Mouse (Mus musculus): Measurements from ENCODE around the gene Rdm1.
"Not testable (repeated sequence)": the region's sequence is repeated elsewhere in the genome, so short reads cannot be mapped to it uniquely, and the experiment has no call there.

The Rdm1 gene

DNA sequence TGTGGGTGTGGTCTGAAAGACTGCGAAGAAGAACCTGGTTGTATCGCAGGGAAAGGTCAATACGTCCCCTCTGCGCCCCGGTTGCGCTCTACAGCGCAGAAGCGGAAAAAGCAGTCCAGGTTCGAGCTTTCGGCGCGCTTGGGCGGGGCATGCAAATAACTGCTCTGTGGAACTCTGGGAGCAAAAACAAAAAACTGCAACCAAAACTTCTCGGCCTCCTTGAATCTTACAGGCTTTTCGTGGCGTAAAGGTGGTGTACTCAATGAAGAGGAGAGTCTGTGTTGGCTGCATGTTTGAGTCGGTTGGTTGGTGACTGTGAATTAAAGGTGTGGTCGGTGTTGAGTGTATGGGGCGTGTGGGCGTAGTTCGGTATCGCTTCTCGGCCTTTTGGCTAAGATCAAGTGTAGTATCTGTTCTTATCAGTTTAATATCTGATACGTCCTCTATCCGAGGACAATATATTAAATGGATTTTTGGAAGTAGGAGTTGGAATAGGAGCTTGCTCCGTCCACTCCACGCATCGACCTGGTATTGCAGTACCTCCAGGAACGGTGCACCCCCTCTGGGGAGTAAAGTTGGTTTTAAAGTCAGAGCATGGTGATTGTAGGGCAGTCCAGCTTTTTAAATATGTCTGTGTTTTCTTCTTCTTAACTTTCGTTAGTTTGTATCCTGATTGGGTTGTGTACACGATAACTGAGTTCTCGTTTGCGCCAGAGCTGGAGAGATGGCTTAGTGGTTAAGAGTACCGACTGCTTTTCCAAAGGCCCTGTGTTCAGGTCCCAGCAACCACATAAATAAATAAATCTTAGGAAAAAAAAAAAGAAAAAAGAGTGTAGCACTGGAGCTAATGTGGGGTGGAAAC lies at the start of gene Rdm1:
Gene Rdm1 (plus strand): TSS at position 201 of the 862 bp plus-strand sequence.
- peak; percentile 91 for DNase-seq

DNA sequence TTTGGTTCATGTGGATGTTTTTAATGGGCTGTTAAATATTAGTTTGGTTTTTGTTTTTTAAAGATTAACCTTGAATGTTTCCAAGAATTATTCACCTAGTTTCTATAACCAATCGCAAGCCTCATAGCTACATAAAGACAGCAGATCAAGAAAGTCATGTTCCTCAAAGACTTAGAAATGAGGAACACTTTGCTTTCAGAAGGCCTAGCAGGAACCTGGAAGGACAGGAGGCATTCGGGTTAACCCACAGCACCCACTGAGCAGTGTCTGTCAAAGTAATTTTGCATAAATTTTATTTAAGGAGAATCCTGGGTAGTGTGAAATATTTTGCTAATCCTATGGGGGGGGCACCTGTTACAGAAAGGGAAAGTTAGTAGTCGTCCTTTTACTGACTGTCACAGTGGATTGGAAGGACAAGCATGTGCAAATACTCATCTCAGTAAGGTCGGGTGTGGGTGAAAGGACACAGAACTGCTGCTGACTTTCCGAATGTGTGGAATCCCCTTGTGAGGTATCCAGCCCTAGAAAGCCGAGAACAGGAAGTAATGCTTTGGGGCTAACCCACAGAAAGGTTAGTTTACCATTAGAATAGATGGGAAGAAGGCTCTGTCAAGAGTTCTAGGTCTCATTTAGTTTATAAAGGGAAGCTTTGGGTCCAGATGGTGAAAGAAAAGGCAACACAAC lies 45.8 kb upstream of the Rdm1 start:
- no peak for DNase-seq

DNA sequence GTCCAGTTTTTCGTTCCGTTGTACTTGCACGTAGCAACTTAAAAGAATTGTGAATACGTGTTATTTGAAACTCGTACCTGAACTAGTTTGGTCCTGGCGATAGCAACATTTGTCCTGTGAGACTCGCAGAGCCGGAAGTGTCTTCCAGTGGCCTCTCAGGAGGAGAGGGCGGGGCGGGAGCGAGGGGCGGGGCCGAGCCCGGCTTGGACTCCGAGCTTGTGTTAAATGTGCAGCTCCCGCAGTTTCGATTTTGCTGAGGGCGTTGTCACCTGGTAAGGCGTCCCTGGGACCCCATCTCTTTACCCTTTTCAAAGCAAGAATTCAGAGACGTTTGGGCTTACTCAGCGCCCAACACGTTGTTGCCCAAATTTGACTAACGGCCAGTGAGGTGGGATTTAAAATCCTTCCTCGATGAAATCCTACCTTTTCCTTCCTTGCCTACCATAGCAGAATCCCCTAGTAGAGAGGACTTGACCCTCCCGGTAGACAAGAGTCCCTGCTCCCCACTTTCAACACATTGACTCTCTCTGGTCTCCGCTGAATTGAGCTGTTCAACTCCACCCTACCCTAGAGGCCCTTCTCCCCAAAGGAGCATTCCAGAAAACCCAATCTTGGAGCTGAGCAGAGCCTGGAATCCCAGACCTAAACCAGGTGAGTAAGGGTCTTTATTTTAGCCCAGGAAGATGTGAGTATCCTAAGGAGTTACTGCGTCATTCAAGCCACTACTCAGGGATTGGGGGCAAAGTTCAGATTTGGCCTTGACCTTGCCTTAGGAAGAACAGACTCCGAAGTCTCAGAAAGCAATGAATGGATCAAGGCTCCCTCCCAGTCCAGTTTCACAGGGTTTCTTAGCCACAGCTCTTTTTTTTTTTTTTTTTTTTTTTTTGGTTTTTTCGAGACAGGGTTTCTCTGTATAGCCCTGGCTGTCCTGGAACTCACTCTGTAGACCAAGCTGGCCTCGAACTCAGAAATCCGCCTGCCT lies 44.6 kb upstream of the Rdm1 start, which contains the start of gene Tmem106a:
Gene Tmem106a (plus strand): TSS at position 189 of the 982 bp plus-strand sequence.
- peak; percentile 89 for DNase-seq

DNA sequence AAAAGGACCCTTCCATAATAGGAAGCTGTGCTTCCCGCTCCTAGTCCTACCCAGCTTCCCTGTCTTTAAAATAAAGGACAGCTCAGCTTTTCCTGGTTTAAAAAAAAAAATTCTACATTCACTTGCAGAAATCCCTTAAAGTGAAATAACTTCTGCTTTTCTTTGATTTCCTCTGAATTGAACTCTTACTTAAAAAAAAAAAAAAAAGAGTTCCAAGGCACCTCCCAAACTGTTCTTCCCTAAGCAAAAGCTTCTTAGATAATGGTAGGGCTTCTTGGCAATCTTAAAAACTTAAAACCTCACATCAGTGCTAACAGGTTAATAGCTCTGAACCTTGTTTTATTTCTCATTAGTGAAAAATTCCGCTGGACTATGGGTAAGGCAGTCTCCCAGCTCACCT lies 43.8 kb upstream of the Rdm1 start:
- no peak for DNase-seq

DNA sequence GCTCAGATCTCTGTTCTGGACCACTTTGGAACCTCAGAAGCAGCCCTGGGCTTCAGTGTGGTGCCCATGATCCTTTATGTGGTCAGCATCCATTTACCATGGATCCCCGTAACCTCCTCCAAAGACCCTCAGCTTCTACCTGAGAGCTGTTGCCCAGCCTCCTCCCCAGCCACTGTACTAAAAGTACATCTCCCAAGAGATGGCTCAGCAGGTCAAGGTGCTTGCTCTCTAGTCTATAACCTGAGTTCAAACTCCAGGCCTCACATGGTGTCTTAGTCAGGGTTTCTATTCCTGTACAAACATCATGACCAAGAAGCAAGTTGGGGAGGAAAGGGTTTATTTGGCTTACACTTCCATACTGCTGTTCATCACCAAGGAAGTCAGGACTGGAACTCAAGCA lies 42.0 kb upstream of the Rdm1 start:
- DNase-seq, result not testable (repeated sequence)

DNA sequence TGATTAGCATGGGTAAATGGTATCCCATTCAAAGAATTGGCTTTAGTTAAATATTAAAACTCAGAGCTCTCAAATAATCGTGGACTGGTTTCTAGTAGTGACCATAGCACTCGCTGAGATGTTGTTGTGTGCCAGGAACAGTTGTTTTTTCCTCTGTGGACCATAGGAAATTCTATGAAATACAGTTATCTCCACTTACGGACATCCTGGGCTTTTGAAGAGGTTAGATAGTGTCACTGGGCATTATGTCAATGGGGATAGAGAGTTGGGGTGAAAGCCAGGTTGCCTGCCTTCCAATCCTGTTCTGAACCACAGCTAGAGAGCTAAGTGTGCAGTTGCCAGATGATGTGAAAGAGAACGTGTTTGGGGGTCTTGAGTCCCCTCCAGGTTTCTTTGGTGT lies 41.2 kb upstream of the Rdm1 start:
- DNase-seq, result no peak

DNA sequence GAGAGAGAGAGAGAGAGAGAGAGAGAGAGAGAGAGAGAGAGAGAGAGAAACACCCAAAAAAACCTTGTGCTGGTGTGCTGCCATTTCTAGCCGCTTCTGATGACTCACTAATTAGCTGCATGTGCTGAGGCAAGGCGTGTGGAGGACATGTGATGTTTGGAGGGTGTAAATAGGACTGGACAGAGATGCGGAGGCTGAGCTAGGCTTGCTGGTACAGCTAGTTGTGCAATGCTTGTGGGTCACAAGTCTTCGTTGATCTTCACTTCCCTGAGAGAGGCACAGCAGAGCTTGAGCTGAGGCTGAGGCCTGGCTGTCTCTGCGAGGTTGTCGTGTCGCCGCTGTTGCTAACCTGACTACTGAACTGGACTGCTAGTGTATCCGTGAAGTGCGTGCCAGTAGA lies 39.3 kb upstream of the Rdm1 start:
- DNase-seq, result no peak

DNA sequence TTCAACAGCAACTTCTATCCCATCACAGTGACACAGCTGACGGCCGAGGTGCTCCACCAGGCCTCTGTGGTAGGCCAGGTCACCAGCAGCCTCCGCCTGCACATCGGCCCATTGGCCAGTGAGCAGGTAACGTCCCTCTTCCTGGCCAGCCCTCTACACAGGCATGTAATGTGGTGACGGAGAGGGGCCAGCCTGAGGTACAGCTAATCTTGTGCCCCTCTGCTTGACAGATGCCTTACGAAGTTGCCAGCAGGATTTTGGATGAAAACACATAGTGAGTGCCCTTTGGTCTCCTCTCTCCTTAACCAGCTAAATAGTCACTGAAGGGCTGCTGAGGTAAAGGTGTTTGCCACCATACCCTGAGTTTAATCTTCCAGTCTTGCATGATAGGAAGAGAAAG lies 38.1 kb upstream of the Rdm1 start:
- DNase-seq, result no peak

DNA sequence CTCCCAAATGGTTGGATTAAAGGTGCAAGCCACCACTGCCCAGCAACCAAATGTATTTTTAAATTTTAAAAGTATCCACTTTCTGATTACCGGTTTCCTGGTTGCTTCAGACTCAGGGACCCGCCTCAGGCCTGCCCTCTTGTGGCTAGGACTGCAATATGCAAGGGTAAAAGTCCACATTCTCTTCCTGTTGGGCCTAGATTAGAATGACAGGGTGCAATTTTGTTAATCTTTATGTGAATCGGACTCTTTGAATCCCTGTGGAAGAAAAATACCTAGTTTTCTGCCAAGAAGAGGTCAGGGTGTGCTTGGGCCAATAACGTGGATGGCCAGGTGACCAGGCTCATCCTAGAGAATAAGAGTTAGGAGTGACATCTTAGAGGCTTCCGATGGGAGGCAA lies 37.6 kb upstream of the Rdm1 start:
- peak; percentile 80 for DNase-seq

DNA sequence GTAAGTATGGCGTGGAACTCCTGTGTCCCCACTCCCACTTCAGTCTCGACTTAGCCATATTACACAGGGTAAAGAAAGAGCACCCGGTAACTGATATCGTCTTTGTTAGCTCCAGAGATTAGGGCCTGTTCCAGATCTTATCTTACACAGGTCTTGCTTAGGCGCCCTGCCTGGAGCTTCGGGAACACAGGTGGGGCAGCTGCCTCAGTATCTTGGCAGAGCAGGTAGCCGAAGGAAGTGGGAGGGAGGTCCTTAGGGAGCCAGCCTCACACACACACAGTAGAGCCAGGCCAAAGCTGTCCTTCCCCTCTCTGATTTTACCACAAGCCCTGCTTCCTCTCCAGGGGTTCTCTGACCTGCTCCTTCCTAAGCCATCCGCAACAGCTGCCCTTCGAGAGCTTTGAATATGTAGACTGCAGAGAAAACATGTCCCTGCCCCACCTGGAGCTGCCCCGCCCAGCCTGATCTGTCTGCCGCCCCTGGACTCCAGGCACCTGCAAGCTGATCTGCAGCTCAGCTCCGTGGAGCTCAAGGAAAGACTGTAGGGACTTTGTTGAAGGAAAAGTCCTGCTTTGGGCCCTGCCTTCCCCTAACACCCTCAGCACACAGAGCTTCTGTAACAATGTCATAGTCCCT lies 36.9 kb upstream of the Rdm1 start:
- DNase-seq, result no peak

DNA sequence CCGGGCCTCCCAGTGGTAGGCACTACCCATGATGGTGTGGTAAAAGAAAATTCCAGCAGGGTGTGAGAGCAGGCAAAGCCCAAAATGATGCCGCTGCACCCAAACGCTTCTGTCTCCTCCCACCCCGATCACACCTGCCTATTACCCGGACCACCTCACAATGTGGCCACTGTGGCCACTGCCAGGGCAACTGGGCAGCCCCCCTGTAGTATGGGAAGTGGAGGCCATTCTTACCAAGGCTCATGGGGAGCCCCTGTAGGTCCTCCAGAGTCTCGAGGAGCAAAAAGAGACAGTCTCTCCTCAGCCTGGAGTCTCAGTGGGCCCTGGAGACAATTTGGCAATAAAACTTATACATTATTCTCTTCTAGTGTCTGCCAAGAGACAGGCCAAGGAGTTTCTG lies 27.8 kb upstream of the Rdm1 start, which contains the start of gene Gm11634:
Gene Gm11634 (minus strand): TSS at position 101 of the 400 bp plus-strand sequence.
- DNase-seq, result no peak

DNA sequence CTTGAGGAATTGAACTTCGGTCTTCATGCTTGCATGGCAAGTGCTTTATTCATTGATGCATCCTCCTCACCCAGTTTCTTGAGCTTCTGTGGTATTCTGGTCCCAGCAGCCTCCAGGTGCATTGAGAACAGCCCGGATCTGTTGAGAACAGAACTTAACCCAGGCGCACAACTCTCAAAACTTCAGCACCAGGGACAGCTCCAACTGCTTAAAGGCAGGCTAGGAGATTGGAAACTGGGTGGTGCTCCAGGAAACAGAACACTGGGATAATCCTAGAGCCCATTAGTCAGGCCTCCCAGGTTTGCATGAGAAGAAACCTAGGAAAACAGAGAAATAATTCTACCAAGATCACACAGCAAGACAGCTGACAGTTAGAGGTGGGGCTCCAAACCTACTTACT lies 24.5 kb upstream of the Rdm1 start:
- DNase-seq, result peak; percentile 87

DNA sequence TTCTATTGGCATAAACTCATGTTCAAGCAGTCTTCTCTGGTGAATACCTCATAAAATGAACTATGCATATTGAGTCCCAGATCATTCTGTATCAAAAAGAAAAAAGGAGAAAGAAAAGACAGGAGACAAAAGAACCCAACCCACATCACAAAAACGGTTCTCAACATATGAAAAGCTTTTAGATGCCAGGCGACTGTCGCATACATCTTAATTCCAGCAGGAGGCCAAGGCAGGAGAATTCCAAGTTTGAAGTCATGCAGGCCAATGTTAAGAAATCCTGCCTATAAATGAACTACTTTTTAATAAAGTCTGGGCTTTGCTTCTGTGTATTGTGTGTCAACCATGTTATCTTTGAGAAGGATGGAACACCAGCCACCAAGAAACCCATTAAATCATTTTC lies 22.9 kb upstream of the Rdm1 start:
- no peak for DNase-seq

DNA sequence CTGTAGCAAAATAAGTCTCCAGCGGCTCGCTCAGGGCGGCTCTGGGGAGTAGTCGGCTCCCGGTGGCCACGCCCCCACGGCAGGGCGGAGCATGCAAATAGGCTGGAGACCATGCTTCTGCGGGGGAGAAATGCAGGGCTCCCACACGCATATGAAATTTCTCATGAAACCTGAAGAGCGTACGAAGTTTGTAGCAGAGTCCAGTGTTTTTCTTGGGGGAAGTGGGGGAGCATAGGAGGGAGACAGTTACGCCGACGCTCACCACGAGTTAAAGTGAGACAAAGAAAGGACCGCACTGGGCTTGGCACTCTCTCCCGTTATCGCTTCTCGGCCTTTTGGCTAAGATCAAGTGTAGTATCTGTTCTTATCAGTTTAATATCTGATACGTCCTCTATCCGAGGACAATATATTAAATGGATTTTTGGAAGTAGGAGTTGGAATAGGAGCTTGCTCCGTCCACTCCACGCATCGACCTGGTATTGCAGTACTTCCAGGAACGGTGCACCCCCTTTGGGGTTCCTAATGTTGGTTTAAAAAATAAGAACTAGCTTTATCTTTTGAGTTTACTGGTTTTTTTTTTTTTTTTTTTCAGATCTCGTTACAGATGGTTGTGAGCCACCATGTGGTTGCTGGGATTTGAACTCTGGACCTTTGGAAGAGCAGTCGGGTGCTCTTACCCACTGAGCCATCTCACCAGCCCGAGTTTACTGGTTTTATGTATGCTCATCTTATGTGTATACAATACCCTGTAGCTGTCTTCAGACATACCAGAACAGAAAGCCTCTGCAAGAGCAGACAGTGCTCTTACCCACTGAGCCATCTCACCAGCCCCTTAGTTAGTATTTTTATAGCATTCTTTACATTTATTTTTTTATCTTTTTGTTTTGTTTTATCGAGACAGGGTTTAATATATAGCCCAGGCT lies 22.2 kb upstream of the Rdm1 start:
- DNase-seq, result peak; percentile 90

DNA sequence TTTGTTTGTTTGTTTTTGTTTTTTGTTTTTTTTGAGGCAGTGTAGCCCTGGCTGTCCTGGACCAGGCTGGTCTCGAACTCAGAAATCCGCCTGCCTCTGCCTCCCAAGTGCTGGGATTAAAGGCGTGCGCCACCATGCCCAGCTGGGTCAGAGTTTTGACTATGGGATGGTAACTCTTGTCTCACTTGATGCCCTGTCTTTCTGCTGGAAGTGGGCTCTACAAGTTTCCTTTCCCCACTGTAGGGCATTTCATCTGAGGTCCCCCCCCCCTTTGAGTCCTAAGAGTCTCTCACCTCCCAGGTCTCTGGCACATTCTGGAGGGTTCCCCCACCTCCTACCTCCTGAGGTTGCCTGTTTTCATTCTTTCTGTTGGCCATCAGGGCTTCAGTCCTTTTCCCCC lies 19.9 kb upstream of the Rdm1 start:
- DNase-seq, result not testable (repeated sequence)

DNA sequence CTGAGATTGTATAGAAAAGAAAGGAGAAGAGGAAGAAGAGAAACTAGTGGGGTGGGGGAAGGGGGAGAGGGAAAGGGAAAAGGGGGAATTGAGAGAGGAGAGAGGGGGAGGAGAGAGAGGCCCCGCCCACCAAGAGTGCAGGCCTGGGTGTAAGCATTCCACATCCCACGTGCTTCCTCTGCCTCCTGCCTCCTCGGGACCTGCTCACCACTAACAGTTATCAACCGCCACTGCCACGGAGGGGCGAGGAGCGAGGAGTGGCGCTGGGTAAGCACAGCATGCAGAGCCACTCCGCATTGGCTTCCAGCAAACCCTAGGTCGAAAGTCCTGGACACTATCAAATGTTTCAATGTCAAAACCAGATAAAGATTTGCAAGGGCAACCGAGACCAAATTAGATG lies 16.6 kb upstream of the Rdm1 start:
- no peak for DNase-seq

DNA sequence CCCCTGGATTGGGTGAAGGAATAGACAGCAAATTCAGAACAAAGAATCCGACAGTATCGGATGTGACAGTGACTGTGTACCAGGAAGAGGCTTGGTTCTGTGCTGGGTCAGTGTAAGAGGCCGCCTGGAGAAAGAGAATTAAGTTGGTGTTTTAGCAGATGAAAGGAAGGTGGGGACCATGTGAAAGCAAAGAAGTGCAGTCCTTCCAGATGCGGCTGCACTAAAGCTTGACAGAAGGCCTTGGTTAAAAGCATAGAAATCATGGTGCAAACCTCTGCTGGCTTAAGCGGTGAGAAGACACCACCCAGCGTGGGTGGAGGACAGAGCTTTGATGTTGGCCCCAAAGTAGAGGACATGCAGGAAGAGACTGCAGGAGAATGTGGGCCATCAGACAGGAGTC lies 13.4 kb upstream of the Rdm1 start:
- DNase-seq, result no peak

DNA sequence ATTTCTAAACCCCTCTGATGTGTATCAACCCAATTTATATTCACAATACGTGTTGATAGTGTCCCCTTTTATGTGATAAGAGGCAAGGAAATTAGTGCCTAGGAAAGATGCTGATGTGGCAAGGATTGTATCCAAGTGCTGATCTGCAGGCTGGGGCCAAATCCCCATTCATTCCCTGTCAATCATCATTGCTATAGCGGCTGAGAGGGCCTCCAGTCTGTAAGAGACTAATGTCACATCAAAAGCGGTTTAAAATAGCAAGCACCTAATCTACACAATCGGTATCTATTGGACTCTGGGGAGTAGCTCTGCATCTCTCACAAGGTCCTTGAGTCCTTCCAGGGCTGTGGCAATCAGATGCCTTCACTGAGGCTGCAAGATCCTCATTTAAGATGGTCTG lies 12.9 kb upstream of the Rdm1 start:
- DNase-seq, result no peak

DNA sequence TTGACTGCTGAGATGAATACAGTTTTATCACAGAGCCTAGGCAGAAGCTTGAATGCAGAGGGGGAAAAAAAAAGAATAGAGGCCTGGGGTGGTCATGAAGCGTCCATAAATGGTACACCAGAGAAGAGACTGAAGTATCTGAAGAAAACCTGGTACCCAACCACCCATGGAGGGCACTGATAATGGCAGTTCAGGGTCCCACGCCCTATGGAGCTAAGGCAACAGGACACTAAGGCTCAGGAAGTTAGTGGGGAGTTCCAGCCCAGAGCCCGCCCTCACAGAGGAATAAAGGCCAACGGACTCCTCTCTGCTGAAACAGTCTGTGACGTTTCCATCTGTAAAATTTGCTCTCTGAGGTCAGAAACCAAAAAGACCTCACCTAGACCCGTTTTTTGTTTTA lies 11.6 kb upstream of the Rdm1 start:
- DNase-seq, result no peak

DNA sequence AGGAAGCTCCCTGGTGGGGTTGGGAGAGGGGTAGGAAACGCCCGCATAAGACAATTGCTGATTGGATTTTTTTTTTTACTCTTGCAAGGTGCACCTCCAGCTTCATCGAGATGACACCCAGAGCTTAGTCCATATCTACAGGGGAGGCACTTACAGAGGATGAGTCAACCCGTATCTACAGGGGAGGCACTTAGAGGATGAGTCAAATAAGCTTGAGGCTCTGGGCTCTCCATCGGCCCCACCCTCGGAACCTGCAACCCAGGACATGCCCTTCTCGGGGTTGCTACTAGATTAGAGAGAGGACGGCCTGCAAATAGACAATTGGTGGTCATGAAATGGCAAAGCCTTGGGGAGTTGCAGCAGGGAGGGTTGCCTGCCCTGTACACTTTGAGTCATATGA lies 10.9 kb upstream of the Rdm1 start:
- DNase-seq, result no peak

Data from kidney, postnatal 10 days (tissue).